Mouse (Mus musculus): ENCODE measurements around the gene Srcin1.

Gene Srcin1

DNA sequence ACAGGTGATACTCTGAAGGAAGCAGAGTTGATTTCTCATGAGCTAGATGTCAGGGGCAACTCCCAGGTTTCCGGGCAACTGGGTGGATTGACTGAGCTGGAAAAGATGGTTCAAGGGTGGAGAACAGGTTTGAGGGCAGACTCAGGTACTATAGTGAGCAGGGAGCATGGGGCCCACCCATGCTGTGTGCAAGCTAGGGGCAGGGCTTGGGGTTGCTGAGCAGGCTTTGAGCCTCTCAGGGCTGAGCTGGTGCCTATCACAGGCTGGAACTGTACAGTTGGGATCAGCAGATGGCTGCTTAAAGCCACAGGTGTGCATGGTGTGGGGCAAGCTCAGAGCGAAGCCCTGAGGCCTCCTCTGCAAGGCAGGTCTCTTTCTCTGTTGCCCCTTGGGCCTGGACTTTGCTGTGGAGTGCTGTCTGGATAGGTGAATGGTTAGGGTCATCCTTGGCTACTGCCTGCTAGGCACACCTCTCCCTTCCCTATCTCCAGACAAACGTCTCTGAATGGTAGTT, 114.6 kb downstream of the Srcin1 start:
- DNase-seq, result no peak
